Mouse (Mus musculus): ENCODE data around the gene Pfkp. TPM values are rescaled to one million over a fixed set of nuclear protein-coding genes. Genes with fewer than 3 reads are reported as not detected.

The Pfkp gene
- polyA plus RNA-seq, 1 experiment = 79.6 TPM

DNA sequence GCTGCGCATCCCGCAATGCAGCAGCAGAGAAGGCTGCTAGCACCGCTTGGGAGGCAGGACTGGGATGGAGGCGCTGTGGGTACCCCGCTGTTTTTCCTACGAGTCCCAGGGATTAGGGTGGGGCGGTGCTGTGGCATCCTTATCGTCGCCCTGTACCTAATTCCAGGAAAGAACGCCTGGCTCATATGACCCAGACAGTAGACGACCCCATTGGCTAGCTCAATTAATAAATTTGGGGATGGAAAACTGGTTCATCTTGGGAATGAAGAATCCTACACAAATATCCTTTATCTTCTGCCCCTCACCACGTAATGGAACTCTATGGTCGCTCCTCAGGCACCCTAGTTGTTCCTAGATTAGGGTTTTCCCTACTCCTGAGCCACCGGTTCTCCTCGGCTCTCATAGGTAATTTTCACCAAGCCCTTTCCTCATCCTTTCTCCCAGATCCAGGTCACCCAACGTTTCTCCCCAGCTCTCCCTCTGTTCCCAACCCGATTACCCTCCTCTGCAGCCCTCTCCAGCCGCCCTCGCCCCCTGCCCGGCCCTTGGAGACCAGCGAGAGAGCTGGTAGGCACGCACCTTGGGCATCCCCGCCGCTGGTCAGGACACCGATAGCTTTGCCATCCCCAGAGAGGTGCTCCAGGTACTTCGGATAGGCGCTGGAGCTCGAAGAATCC is 447 bp downstream of the Pfkp start:
- WGBS = 1% methylated on average over 28 of the region's 28 CpGs
- peak overlapping the region; percentile 61 for H3K4me3 ChIP-seq (replicated peaks; ENCODE audit: extremely low read depth, low read depth, low read length)
- TF ChIP-seq CTCF (IDR thresholded peaks at IDR 0.05; ENCODE audit: insufficient read depth, low read length) (no peak), POLR2A (IDR thresholded peaks at IDR 0.05; ENCODE audit: borderline replicate concordance, extremely low read depth, low read depth, low read length) (no peak)
- H3K4me1 ChIP-seq (ENCODE audit: control insufficient read depth, insufficient read depth, low read length) = no peaks in the 10 kb centered on the region
- no peak for DNase-seq

GRCm38 (mm10) chr13:6647067-6647991 is 1.2 kb downstream of the Pfkp start:
- no peaks in the 10 kb centered on the region for H3K4me1 ChIP-seq (ENCODE audit: control insufficient read depth, insufficient read depth, low read length)
- peak overlapping the region; percentile 61 for H3K4me3 ChIP-seq (replicated peaks; ENCODE audit: extremely low read depth, low read depth, low read length)
- no peak for TF ChIP-seq CTCF (IDR thresholded peaks at IDR 0.05; ENCODE audit: insufficient read depth, low read length)
- TF ChIP-seq POLR2A (IDR thresholded peaks at IDR 0.05; ENCODE audit: borderline replicate concordance, extremely low read depth, low read depth, low read length) = no peak
- DNase-seq = peak; percentile 54
- WGBS = under 1% methylated on average over 39 of the region's 39 CpGs

DNA sequence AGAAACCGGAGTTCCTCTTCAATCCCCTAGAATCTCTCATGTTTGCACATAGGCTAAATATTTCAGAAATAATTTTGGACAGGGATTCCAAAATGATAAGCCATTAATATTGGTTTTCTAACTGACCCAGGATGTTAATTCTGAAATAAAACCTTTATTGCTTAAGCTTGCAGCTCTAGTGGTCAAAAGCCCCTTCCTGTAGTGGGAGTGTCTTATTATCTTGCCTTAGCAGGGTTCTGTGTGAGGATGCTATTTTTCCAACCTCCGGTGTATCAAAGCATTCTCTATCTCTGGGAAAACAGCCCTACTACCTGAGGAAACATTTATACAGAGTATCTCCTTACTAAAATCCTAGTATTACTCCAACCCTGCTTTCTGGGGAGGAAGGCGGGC is 1.9 kb downstream of the Pfkp start:
- no peak for TF ChIP-seq POLR2A (IDR thresholded peaks at IDR 0.05; ENCODE audit: borderline replicate concordance, extremely low read depth, low read depth, low read length)
- TF ChIP-seq CTCF (IDR thresholded peaks at IDR 0.05; ENCODE audit: insufficient read depth, low read length) = no peak
- 50% methylated on average over 3 of the region's 3 CpGs for WGBS
- Histone ChIP-seq H3K4me1 (ENCODE audit: control insufficient read depth, insufficient read depth, low read length) (no peaks in the 10 kb centered on the region), H3K4me3 (replicated peaks; ENCODE audit: extremely low read depth, low read depth, low read length) (peak overlapping the region; percentile 61)
- DNase-seq = no peak

DNA sequence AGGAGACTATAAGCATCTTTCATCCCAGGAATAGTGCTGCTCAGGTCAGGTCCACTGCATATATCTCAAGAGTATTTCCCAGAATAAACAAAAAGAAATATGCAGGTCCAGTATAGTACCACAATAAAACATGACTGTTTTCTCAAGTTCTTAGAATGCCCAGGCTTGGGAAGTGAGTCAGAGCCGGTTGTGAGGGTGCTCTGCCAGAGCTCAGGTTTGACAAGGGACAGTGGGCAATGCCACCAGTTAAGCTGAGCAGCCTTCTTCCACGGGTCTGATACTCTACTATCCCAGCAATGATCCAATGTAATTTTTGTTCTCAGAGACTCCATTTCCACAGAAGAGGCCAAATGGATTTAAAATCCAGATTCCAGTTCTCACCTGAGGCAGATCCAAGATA is 2.3 kb downstream of the Pfkp start:
- 61% methylated on average over 2 of the region's 2 CpGs for WGBS

GRCm38 (mm10) chr13:6643968-6644367 is 4.6 kb downstream of the Pfkp start:
- DNase-seq = no peak
- TF ChIP-seq POLR2A (IDR thresholded peaks at IDR 0.05; ENCODE audit: borderline replicate concordance, extremely low read depth, low read depth, low read length) = no peak
- no peak for TF ChIP-seq CTCF (IDR thresholded peaks at IDR 0.05; ENCODE audit: insufficient read depth, low read length)
- WGBS = 77% methylated on average over 5 of the region's 5 CpGs
- no peak overlapping the region for H3K4me3 ChIP-seq (replicated peaks; ENCODE audit: extremely low read depth, low read depth, low read length)
- H3K4me1 ChIP-seq (ENCODE audit: control insufficient read depth, insufficient read depth, low read length) = no peaks in the 10 kb centered on the region; the same call in 1 of the 2 replicates

More for the DNA sequence above, 2.3 kb downstream of the Pfkp start:
- Histone ChIP-seq H3K4me1 (ENCODE audit: control insufficient read depth, insufficient read depth, low read length) (no peaks in the 10 kb centered on the region), H3K4me3 (replicated peaks; ENCODE audit: extremely low read depth, low read depth, low read length) (no peak overlapping the region)
- DNase-seq = no peak
- no peak for TF ChIP-seq POLR2A (IDR thresholded peaks at IDR 0.05; ENCODE audit: borderline replicate concordance, extremely low read depth, low read depth, low read length)
- no peak for TF ChIP-seq CTCF (IDR thresholded peaks at IDR 0.05; ENCODE audit: insufficient read depth, low read length)

GRCm38 (mm10) chr13:6643026-6643425 is 5.6 kb downstream of the Pfkp start:
- no peaks in the 10 kb centered on the region; the same call in 1 of the 2 replicates for H3K4me1 ChIP-seq (ENCODE audit: control insufficient read depth, insufficient read depth, low read length)
- WGBS = 91% methylated on average over 4 of the region's 4 CpGs
- TF ChIP-seq CTCF (IDR thresholded peaks at IDR 0.05; ENCODE audit: insufficient read depth, low read length) (no peak), POLR2A (IDR thresholded peaks at IDR 0.05; ENCODE audit: borderline replicate concordance, extremely low read depth, low read depth, low read length) (no peak)
- DNase-seq = no peak
- no peak overlapping the region for H3K4me3 ChIP-seq (replicated peaks; ENCODE audit: extremely low read depth, low read depth, low read length)

DNA sequence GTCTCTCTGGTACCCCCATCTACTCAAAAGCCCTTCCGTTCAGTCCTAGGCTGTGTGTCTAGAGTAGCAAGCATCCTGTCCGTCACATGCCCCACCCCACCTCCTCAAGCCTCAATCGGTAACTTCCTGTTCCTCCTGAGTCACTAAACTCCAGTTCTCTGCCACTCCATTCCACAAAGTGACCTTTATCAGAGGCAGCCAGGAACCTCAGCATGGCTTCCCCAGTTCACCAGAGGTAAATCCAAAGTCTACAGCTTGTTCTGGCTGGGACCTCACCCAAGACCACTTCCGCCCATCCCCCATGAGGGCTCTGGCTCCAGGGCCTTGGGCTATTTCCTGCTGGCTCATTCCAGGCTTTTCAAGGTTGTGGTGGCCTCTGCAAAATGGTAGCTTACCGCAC is 6.1 kb downstream of the Pfkp start:
- Histone ChIP-seq H3K4me1 (ENCODE audit: control insufficient read depth, insufficient read depth, low read length) (no peaks in the 10 kb centered on the region; the same call in 1 of the 2 replicates), H3K4me3 (replicated peaks; ENCODE audit: extremely low read depth, low read depth, low read length) (no peak overlapping the region)
- DNase-seq = no peak
- no peak for TF ChIP-seq CTCF (IDR thresholded peaks at IDR 0.05; ENCODE audit: insufficient read depth, low read length)
- TF ChIP-seq POLR2A (IDR thresholded peaks at IDR 0.05; ENCODE audit: borderline replicate concordance, extremely low read depth, low read depth, low read length) = no peak
- 64% methylated on average over 5 of the region's 5 CpGs for WGBS

- no peak overlapping the region for H3K4me3 ChIP-seq (replicated peaks; ENCODE audit: extremely low read depth, low read depth, low read length)
- WGBS = 83% methylated on average over 1 of the region's 1 CpGs
- no peak for TF ChIP-seq POLR2A (IDR thresholded peaks at IDR 0.05; ENCODE audit: borderline replicate concordance, extremely low read depth, low read depth, low read length)
- TF ChIP-seq CTCF (IDR thresholded peaks at IDR 0.05; ENCODE audit: insufficient read depth, low read length) = no peak
- no peak for DNase-seq
- H3K4me1 ChIP-seq (ENCODE audit: control insufficient read depth, insufficient read depth, low read length) = peaks cover 4% of the 10 kb centered on the region
These were observed 7.1 kb downstream of the Pfkp start for GRCm38 (mm10) chr13:6641497-6641896.

DNA sequence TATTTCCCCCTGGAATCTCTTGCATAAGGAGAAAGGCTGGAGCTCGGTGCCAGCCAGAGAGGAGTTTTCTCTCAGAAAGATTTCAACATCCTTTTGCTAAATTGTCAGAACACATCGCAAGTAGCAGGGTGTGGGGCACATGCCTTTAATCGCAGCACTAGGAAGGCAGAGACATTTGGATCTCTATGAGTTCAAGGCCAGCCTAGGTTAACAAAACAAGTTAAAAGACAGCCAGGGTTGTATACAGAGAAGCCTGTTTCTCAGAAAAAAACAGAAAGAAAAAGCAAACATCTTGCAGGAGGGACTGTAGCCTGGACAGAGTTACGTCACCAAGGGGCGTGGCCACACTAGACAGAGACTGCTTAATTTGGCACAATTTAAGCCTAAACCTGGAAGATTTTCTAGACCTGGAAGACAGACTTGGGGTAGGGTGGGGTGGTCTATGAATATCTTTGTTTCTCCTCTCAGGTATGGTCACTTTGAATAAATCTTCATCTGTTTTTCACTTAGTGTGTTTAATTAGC is 9.0 kb downstream of the Pfkp start:
- TF ChIP-seq POLR2A (IDR thresholded peaks at IDR 0.05; ENCODE audit: borderline replicate concordance, extremely low read depth, low read depth, low read length) = no peak
- TF ChIP-seq CTCF (IDR thresholded peaks at IDR 0.05; ENCODE audit: insufficient read depth, low read length) = no peak
- DNase-seq = no peak
- H3K4me3 ChIP-seq (replicated peaks; ENCODE audit: extremely low read depth, low read depth, low read length) = no peak overlapping the region
- peaks cover 12% of the 10 kb centered on the region for H3K4me1 ChIP-seq (ENCODE audit: control insufficient read depth, insufficient read depth, low read length)
- 54% methylated on average over 5 of the region's 5 CpGs for WGBS
